Mouse (Mus musculus): ENCODE measurements around the gene Ccdc60. TPM values are rescaled to one million over a fixed set of nuclear protein-coding genes. Genes with fewer than 3 reads are reported as not detected.

Ccdc60 gene
- polyA plus RNA-seq, 1 experiment from 2014 or later: 0.89 TPM

GRCm38 (mm10) chr5:116219288-116219687 lies 69.5 kb downstream of the Ccdc60 start:
- no peak for ATAC-seq (ENCODE audit: low FRiP score, low read depth)
- Histone ChIP-seq H3K9ac (no peak overlapping the region), H3K36me3 (no peaks in the 10 kb centered on the region), H3K4me1 (no peaks in the 10 kb centered on the region), H3K27ac (no peak overlapping the region), H3K9me3 (no peaks in the 10 kb centered on the region), H3K4me2 (replicated peaks) (no peak overlapping the region), H3K4me3 (no peak overlapping the region), H3K27me3 (replicated peaks) (no peaks in the 10 kb centered on the region)
- 85% methylated on average over 7 of the region's 7 CpGs for WGBS

GRCm38 (mm10) chr5:116212706-116213105 lies 76.1 kb downstream of the Ccdc60 start:
- ATAC-seq (ENCODE audit: low FRiP score, low read depth): no peak
- Histone ChIP-seq H3K4me3 (no peak overlapping the region), H3K36me3 (no peaks in the 10 kb centered on the region), H3K4me1 (peaks cover 17% of the 10 kb centered on the region), H3K27ac (no peak overlapping the region), H3K27me3 (replicated peaks) (no peaks in the 10 kb centered on the region), H3K9me3 (no peaks in the 10 kb centered on the region), H3K4me2 (replicated peaks) (no peak overlapping the region), H3K9ac (no peak overlapping the region)
- 67% methylated on average over 5 of the region's 5 CpGs for WGBS

- WGBS: 36% methylated on average over 11 of the region's 11 CpGs
- peak overlapping the region; percentile 28; the same call in 1 of the 2 replicates for H3K4me2 ChIP-seq (replicated peaks)
- H3K27ac ChIP-seq: no peak overlapping the region
Measured at GRCm38 (mm10) chr5:116209378-116210091, 79.2 kb downstream of the Ccdc60 start.

GRCm38 (mm10) chr5:116208741-116209368 lies 79.9 kb downstream of the Ccdc60 start:
- Histone ChIP-seq H3K36me3 (no peaks in the 10 kb centered on the region), H3K4me3 (no peak overlapping the region), H3K9me3 (no peaks in the 10 kb centered on the region), H3K27ac (no peak overlapping the region), H3K4me2 (replicated peaks) (peak overlapping the region; percentile 28; the same call in 1 of the 2 replicates), H3K4me1 (peaks cover 21% of the 10 kb centered on the region), H3K27me3 (replicated peaks) (no peaks in the 10 kb centered on the region), H3K9ac (no peak overlapping the region)
- WGBS: 27% methylated on average over 16 of the region's 16 CpGs
- peak; percentile 29; the same call in 1 of the 2 replicates for ATAC-seq (ENCODE audit: low FRiP score, low read depth)

More at GRCm38 (mm10) chr5:116209378-116210091, 79.2 kb downstream of the Ccdc60 start:
- 0 out of 2 replicates have a peak, but pooled peaks have one; percentile 21 for ATAC-seq (ENCODE audit: low FRiP score, low read depth)
- Histone ChIP-seq H3K9ac (no peak overlapping the region), H3K36me3 (no peaks in the 10 kb centered on the region), H3K4me1 (peaks cover 21% of the 10 kb centered on the region), H3K4me3 (no peak overlapping the region), H3K27me3 (replicated peaks) (no peaks in the 10 kb centered on the region), H3K9me3 (no peaks in the 10 kb centered on the region)

GRCm38 (mm10) chr5:116202692-116203091 lies 86.1 kb downstream of the Ccdc60 start:
- no peaks in the 10 kb centered on the region for H3K9me3 ChIP-seq
- no peak overlapping the region for H3K27ac ChIP-seq
- H3K4me1 ChIP-seq: peaks cover 4% of the 10 kb centered on the region; the same call in 1 of the 2 replicates
- no peak overlapping the region for H3K4me3 ChIP-seq
- H3K9ac ChIP-seq: no peak overlapping the region
- H3K36me3 ChIP-seq: no peaks in the 10 kb centered on the region
- 83% methylated on average over 5 of the region's 5 CpGs for WGBS
- no peak for ATAC-seq (ENCODE audit: low FRiP score, low read depth)
- H3K27me3 ChIP-seq (replicated peaks): no peaks in the 10 kb centered on the region
- H3K4me2 ChIP-seq (replicated peaks): no peak overlapping the region

- no peaks in the 10 kb centered on the region for H3K36me3 ChIP-seq
- H3K27me3 ChIP-seq (replicated peaks): no peaks in the 10 kb centered on the region
- no peak overlapping the region for H3K27ac ChIP-seq
- H3K4me1 ChIP-seq: 0 out of 2 replicates have a peak, but pooled peaks cover 5% of the 10 kb centered on the region
- peak overlapping the region; percentile 12; the same call in 1 of the 2 replicates for H3K4me2 ChIP-seq (replicated peaks)
- no peak for ATAC-seq (ENCODE audit: low FRiP score, low read depth)
- H3K4me3 ChIP-seq: no peak overlapping the region
- WGBS: 41% methylated on average over 11 of the region's 11 CpGs
- no peaks in the 10 kb centered on the region for H3K9me3 ChIP-seq
- no peak overlapping the region for H3K9ac ChIP-seq
Measured at GRCm38 (mm10) chr5:116194499-116194898, 94.3 kb downstream of the Ccdc60 start.

- no peak for ATAC-seq (ENCODE audit: low FRiP score, low read depth)
- Histone ChIP-seq H3K36me3 (no peaks in the 10 kb centered on the region), H3K27ac (no peak overlapping the region), H3K4me2 (replicated peaks) (no peak overlapping the region), H3K4me3 (no peak overlapping the region), H3K9ac (no peak overlapping the region), H3K9me3 (no peaks in the 10 kb centered on the region), H3K27me3 (replicated peaks) (no peaks in the 10 kb centered on the region), H3K4me1 (0 out of 2 replicates have a peak, but pooled peaks cover 5% of the 10 kb centered on the region)
- 72% methylated on average over 9 of the region's 9 CpGs for WGBS
Measured at GRCm38 (mm10) chr5:116192693-116193092, 96.1 kb downstream of the Ccdc60 start.

- H3K36me3 ChIP-seq: no peaks in the 10 kb centered on the region
- ATAC-seq (ENCODE audit: low FRiP score, low read depth): no peak
- no peaks in the 10 kb centered on the region for H3K9me3 ChIP-seq
- no peak overlapping the region for H3K9ac ChIP-seq
- no peak overlapping the region for H3K4me3 ChIP-seq
- 91% methylated on average over 3 of the region's 3 CpGs for WGBS
- H3K27ac ChIP-seq: no peak overlapping the region
- no peaks in the 10 kb centered on the region for H3K27me3 ChIP-seq (replicated peaks)
- 0 out of 2 replicates have a peak, but pooled peaks cover 5% of the 10 kb centered on the region for H3K4me1 ChIP-seq
- H3K4me2 ChIP-seq (replicated peaks): no peak overlapping the region
Measured at GRCm38 (mm10) chr5:116191596-116191995, 97.2 kb downstream of the Ccdc60 start.

GRCm38 (mm10) chr5:116189818-116190217 lies 99.0 kb downstream of the Ccdc60 start:
- WGBS: 57% methylated on average over 6 of the region's 6 CpGs
- Histone ChIP-seq H3K27ac (no peak overlapping the region), H3K9ac (no peak overlapping the region), H3K27me3 (replicated peaks) (no peaks in the 10 kb centered on the region), H3K4me1 (0 out of 2 replicates have a peak, but pooled peaks cover 5% of the 10 kb centered on the region), H3K9me3 (no peaks in the 10 kb centered on the region), H3K4me2 (replicated peaks) (no peak overlapping the region), H3K4me3 (no peak overlapping the region), H3K36me3 (no peaks in the 10 kb centered on the region)
- no peak for ATAC-seq (ENCODE audit: low FRiP score, low read depth)

GRCm38 (mm10) chr5:116180594-116180993 lies 108.2 kb downstream of the Ccdc60 start:
- H3K4me3 ChIP-seq: no peak overlapping the region
- no peak overlapping the region for H3K27ac ChIP-seq
- no peak overlapping the region for H3K4me2 ChIP-seq (replicated peaks)
- H3K9me3 ChIP-seq: no peaks in the 10 kb centered on the region
- H3K27me3 ChIP-seq (replicated peaks): no peaks in the 10 kb centered on the region
- ATAC-seq (ENCODE audit: low FRiP score, low read depth): no peak
- H3K4me1 ChIP-seq: no peaks in the 10 kb centered on the region
- no peak overlapping the region for H3K9ac ChIP-seq
- WGBS: 18% methylated on average over 13 of the region's 13 CpGs
- no peaks in the 10 kb centered on the region for H3K36me3 ChIP-seq

GRCm38 (mm10) chr5:116171721-116172120 lies 117.1 kb downstream of the Ccdc60 start:
- no peaks in the 10 kb centered on the region for H3K36me3 ChIP-seq
- H3K27me3 ChIP-seq (replicated peaks): no peaks in the 10 kb centered on the region
- no peak for ATAC-seq (ENCODE audit: low FRiP score, low read depth)
- H3K9me3 ChIP-seq: 0 out of 2 replicates have a peak, but pooled peaks cover 5% of the 10 kb centered on the region
- H3K27ac ChIP-seq: no peak overlapping the region
- H3K4me1 ChIP-seq: no peaks in the 10 kb centered on the region
- H3K4me3 ChIP-seq: no peak overlapping the region
- no peak overlapping the region for H3K4me2 ChIP-seq (replicated peaks)
- no peak overlapping the region for H3K9ac ChIP-seq
- WGBS: 93% methylated on average over 6 of the region's 6 CpGs

GRCm38 (mm10) chr5:116166965-116167364 lies 121.8 kb downstream of the Ccdc60 start:
- Histone ChIP-seq H3K9ac (no peak overlapping the region), H3K9me3 (0 out of 2 replicates have a peak, but pooled peaks cover 4% of the 10 kb centered on the region), H3K4me3 (no peak overlapping the region), H3K4me1 (no peaks in the 10 kb centered on the region), H3K36me3 (no peaks in the 10 kb centered on the region), H3K27me3 (replicated peaks) (no peaks in the 10 kb centered on the region), H3K4me2 (replicated peaks) (no peak overlapping the region), H3K27ac (no peak overlapping the region)
- ATAC-seq (ENCODE audit: low FRiP score, low read depth): no peak
- 78% methylated on average over 13 of the region's 13 CpGs for WGBS
